Mouse (Mus musculus) CH12.LX (cell line): ENCODE measurements around the gene Astn2. TPM values are rescaled to one million over a fixed set of nuclear protein-coding genes. Genes with fewer than 3 reads are reported as not detected.

Experiments used
- DNase-seq: peaks from one replicate; pipeline ENCODE4 v3.0.0-alpha.2; 2013; ENCODE audit errors: extremely low read depth
- H3K27ac ChIP-seq: 2 replicates; pipeline ENCODE4 v1.5.1; 2012; ENCODE audit warnings: low read depth, mild to moderate bottlenecking, control low read depth, moderate library complexity; ENCODE audit not compliant: insufficient read depth
- H3K27me3 ChIP-seq: replicated peaks from 2 replicates; pipeline ENCODE3; 2012; ENCODE audit warnings: inconsistent platforms
- H3K36me3 ChIP-seq, 2 experiments: replicated peaks in 1 of 2; 2 replicates each; pipeline versions ENCODE3 to v1.6.1; 2012; ENCODE audit warnings: inconsistent platforms in 1 of 2, low read length in 1 of 2, mild to moderate bottlenecking in 1 of 2, mixed read lengths in 1 of 2, moderate library complexity in 1 of 2; ENCODE audit not compliant: control insufficient read depth in 1 of 2, insufficient read depth in 1 of 2
- H3K4me1 ChIP-seq, 2 experiments: 2 replicates each; pipeline ENCODE4 v1.6.1; 2012; ENCODE audit warnings: inconsistent platforms in 1 of 2, moderate library complexity in 1 of 2; ENCODE audit not compliant: insufficient read depth in 2 of 2, control insufficient read depth in 1 of 2
- H3K4me2 ChIP-seq: 2 replicates; pipeline ENCODE4 v1.6.1; 2012; ENCODE audit warnings: low read depth, mild to moderate bottlenecking, control low read depth; ENCODE audit not compliant: poor library complexity, insufficient read depth, severe bottlenecking
- H3K4me3 ChIP-seq, 3 experiments: fragments of 150-350 bp in 1 of 3; sonication (generic) in 1 of 3; replicated peaks in 1 of 3; 2 replicates each; pipeline versions ENCODE3 to v1.5.1; 2011 to 2012; ENCODE audit warnings: low read depth in 2 of 3, low read length in 2 of 3, mild to moderate bottlenecking in 2 of 3, moderate library complexity in 2 of 3, control low read depth in 1 of 3, improper control_type of control experiment in 1 of 3, inconsistent platforms in 1 of 3, mixed read lengths in 1 of 3; ENCODE audit not compliant: poor library complexity in 1 of 3
- H3K79me2 ChIP-seq: replicated peaks from 2 replicates; pipeline ENCODE4 v1.6.1; 2012; ENCODE audit warnings: mild to moderate bottlenecking, moderate library complexity; ENCODE audit not compliant: control insufficient read depth, poor library complexity, insufficient read depth, severe bottlenecking; ENCODE audit errors: extremely low read depth
- H3K9ac ChIP-seq: 2 replicates; pipeline ENCODE4 v1.6.1; 2012; ENCODE audit warnings: low read depth, mild to moderate bottlenecking, control low read depth, moderate library complexity; ENCODE audit not compliant: insufficient read depth
- H3K9me3 ChIP-seq: replicated peaks from 2 replicates; pipeline ENCODE3; 2012; ENCODE audit warnings: low read length, inconsistent platforms, mixed read lengths
- BHLHE40 ChIP-seq: IDR thresholded peaks from 2 replicates; pipeline ENCODE4 v1.6.1; 2011; ENCODE audit warnings: mild to moderate bottlenecking, low read depth, low read length, improper control_type of control experiment
- CHD1 ChIP-seq: IDR thresholded peaks from 2 replicates; pipeline ENCODE4 v1.6.1; 2012; ENCODE audit warnings: low read depth, low read length, improper control_type of control experiment, inconsistent platforms
- CTCF ChIP-seq, 2 experiments: IDR thresholded peaks in 1 of 2; conservative IDR thresholded peaks in 1 of 2; 2 replicates each; pipeline ENCODE4 v1.5.1; 2011 to 2012; ENCODE audit warnings: low read depth in 2 of 2, low read length in 2 of 2, improper control_type of control experiment in 1 of 2, inconsistent platforms in 1 of 2, mild to moderate bottlenecking in 1 of 2, moderate library complexity in 1 of 2
- ELF1 ChIP-seq: IDR thresholded peaks from 2 replicates; pipeline ENCODE4 v1.6.1; 2014; ENCODE audit warnings: low read depth, mild to moderate bottlenecking, inconsistent platforms, low read length, improper control_type of control experiment
- GABPA ChIP-seq: IDR thresholded peaks from 2 replicates; pipeline ENCODE4 v1.6.1; 2012; ENCODE audit warnings: low read depth, low read length, improper control_type of control experiment, inconsistent platforms; ENCODE audit not compliant: insufficient replicate concordance
- HCFC1 ChIP-seq: IDR thresholded peaks from 2 replicates; pipeline ENCODE4 v1.6.1; 2012; ENCODE audit warnings: low read depth, mild to moderate bottlenecking, inconsistent platforms, low read length, improper control_type of control experiment
- IRF4 ChIP-seq: IDR thresholded peaks from 2 replicates; pipeline ENCODE4 v1.6.1; 2014; ENCODE audit warnings: low read depth, mild to moderate bottlenecking, inconsistent platforms, low read length, improper control_type of control experiment
- JUN ChIP-seq: IDR thresholded peaks from 2 replicates; pipeline ENCODE4 v1.6.1; 2011; ENCODE audit warnings: low read depth, mild to moderate bottlenecking, low read length, improper control_type of control experiment, moderate library complexity; ENCODE audit not compliant: insufficient read depth
- KAT2A ChIP-seq: IDR thresholded peaks from 2 replicates; pipeline ENCODE4 v1.6.1; 2012; ENCODE audit warnings: low read length, improper control_type of control experiment, inconsistent platforms; ENCODE audit not compliant: insufficient replicate concordance
- MAZ ChIP-seq: IDR thresholded peaks from 2 replicates; pipeline ENCODE4 v1.6.1; 2012; ENCODE audit warnings: low read depth, mild to moderate bottlenecking, inconsistent platforms, low read length, improper control_type of control experiment, moderate library complexity
- MEF2A ChIP-seq: IDR thresholded peaks from 2 replicates; pipeline ENCODE4 v1.6.1; 2014; ENCODE audit warnings: low read depth, mild to moderate bottlenecking, inconsistent platforms, low read length, improper control_type of control experiment, borderline replicate concordance
- MXI1 ChIP-seq: IDR thresholded peaks from 2 replicates; pipeline ENCODE4 v1.6.1; 2011; ENCODE audit warnings: mild to moderate bottlenecking, low read depth, low read length, improper control_type of control experiment
- NRF1 ChIP-seq: IDR thresholded peaks from 2 replicates; pipeline ENCODE4 v1.6.1; 2014; ENCODE audit warnings: low read depth, mild to moderate bottlenecking, inconsistent platforms, low read length, improper control_type of control experiment, moderate library complexity
- POLR2A ChIP-seq: IDR thresholded peaks from 2 replicates; pipeline ENCODE4 v1.6.1; 2011; ENCODE audit warnings: low read depth, mild to moderate bottlenecking, improper control_type of control experiment, low read length
- TCF12 ChIP-seq: IDR thresholded peaks from 2 replicates; pipeline ENCODE4 v1.6.1; 2014; ENCODE audit warnings: low read depth, mild to moderate bottlenecking, inconsistent platforms, low read length, improper control_type of control experiment
- USF1 ChIP-seq: IDR thresholded peaks from 2 replicates; pipeline ENCODE4 v1.6.1; 2014; ENCODE audit warnings: low read depth, mild to moderate bottlenecking, inconsistent platforms, low read length, improper control_type of control experiment
- USF2 ChIP-seq: conservative IDR thresholded peaks from 2 replicates; pipeline ENCODE4 v1.6.1; 2011; ENCODE audit warnings: low read depth, low read length, improper control_type of control experiment
- ZC3H11A ChIP-seq: IDR thresholded peaks from 2 replicates; pipeline ENCODE4 v1.6.1; 2012; ENCODE audit warnings: low read depth, mild to moderate bottlenecking, inconsistent platforms, low read length, improper control_type of control experiment
- ZKSCAN1 ChIP-seq: IDR thresholded peaks from 2 replicates; pipeline ENCODE4 v1.6.1; 2012; ENCODE audit warnings: low read depth, inconsistent platforms, low read length, improper control_type of control experiment, borderline replicate concordance
- ZMIZ1 ChIP-seq: IDR thresholded peaks from 2 replicates; pipeline ENCODE4 v1.6.1; 2012; ENCODE audit warnings: low read depth, mild to moderate bottlenecking, inconsistent platforms, low read length, improper control_type of control experiment
- dilution Hi-C: fragments of 300-500 bp; cut with MboI; formaldehyde crosslinking; loops from 2 replicates; pipeline ENCODE4 v1.14.3; 2020; ENCODE audit warnings: low sequenced_read_pairs; ENCODE audit not compliant: extremely low pct_unique_long_range_greater_than_20kb, extremely low pct_ligation_motif_present
- in situ Hi-C: fragments of 300-500 bp; cut with MboI; formaldehyde crosslinking; loops from 3 replicates; pipeline ENCODE4 v1.14.3; 2019; ENCODE audit warnings: low sequenced_read_pairs, low pct_ligation_motif_present, low pct_unique_long_range_greater_than_20kb, mixed read lengths
- polyA plus RNA-seq: library from polyadenylated mRNA; unstranded; fragments of >175 nt; gene quantifications from 2 replicates; pipeline ENCODE4 v1.2.1, GENCODE M21; 2012; ENCODE audit warnings: low read depth; ENCODE audit not compliant: insufficient read length
- total RNA-seq, 2 experiments: library from RNA; depleted of rRNA; stranded (reverse); fragments of 300-350 nt in 1 of 2; fragments of >200 nt in 1 of 2; gene quantifications; 2 replicates each; pipeline ENCODE4 v1.2.3; 2012 to 2014

Gene Astn2
- total and polyA plus RNA-seq, 3 experiments = not detected

- Histone ChIP-seq H3K9me3 (peaks cover 32% of the 10 kb centered on the region), H3K4me1 (no peaks in the 10 kb centered on the region), H3K4me3 (no peak overlapping the region), H3K79me2 (no peaks in the 10 kb centered on the region), H3K4me2 (no peak overlapping the region), H3K36me3 (no peaks in the 10 kb centered on the region), H3K27me3 (no peaks in the 10 kb centered on the region), H3K27ac (no peak overlapping the region), H3K9ac (no peak overlapping the region)
- in situ Hi-C loops (no loop called here), dilution Hi-C loops (no loop called here)
- TF ChIP-seq JUN = no peak
- no peak for TF ChIP-seq NRF1
- no peak for TF ChIP-seq USF2
- TF ChIP-seq USF1 = no peak
- no peak for TF ChIP-seq ELF1
- TF ChIP-seq GABPA = no peak
- no peak for TF ChIP-seq CTCF (conservative IDR thresholded peaks at IDR 0.05 in 1 of 2, IDR thresholded peaks at IDR 0.05 in 1 of 2; ENCODE audit: low read depth in 2 of 2, low read length in 2 of 2)
- TF ChIP-seq ZKSCAN1 = no peak
- TF ChIP-seq CHD1 = no peak
- TF ChIP-seq MEF2A = no peak
- no peak for TF ChIP-seq POLR2A
- no peak for TF ChIP-seq ZMIZ1
- TF ChIP-seq IRF4 = no peak
- TF ChIP-seq TCF12 = no peak
- DNase-seq = no peak
Measured at GRCm38 (mm10) chr4:65773368-65774010, 630.9 kb downstream of the Astn2 start.

DNA sequence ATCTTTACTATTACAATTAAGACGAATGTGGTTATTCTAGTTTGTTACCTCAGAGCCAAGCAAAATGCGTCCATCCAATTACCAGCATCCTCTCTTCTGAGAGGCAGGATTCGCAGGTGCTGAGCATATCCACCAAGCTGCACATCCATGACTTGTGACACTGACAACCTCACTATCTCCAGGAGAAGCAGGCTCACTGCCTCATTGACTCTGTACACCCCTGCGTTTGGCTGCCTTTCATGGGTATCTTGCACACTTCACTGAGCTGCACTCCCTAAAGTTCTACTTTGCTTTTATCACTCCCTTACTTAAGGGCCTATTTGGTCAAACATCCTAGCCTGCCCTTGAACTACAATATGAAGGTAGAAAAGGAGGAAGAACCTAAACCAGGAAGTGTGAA, 633.5 kb downstream of the Astn2 start:
- Histone ChIP-seq H3K36me3 (no peaks in the 10 kb centered on the region), H3K4me1 (no peaks in the 10 kb centered on the region), H3K9ac (no peak overlapping the region), H3K9me3 (peaks cover 49% of the 10 kb centered on the region), H3K27ac (no peak overlapping the region), H3K79me2 (no peaks in the 10 kb centered on the region), H3K4me3 (no peak overlapping the region), H3K27me3 (no peaks in the 10 kb centered on the region), H3K4me2 (no peak overlapping the region)
- DNase-seq = no peak
- in situ Hi-C loops = no loop called here
- dilution Hi-C loops = no loop called here
- no peak for TF ChIP-seq NRF1
- no peak for TF ChIP-seq MXI1
- TF ChIP-seq BHLHE40 = no peak
- no peak for TF ChIP-seq CTCF (conservative IDR thresholded peaks at IDR 0.05 in 1 of 2, IDR thresholded peaks at IDR 0.05 in 1 of 2; ENCODE audit: low read depth in 2 of 2, low read length in 2 of 2)
- no peak for TF ChIP-seq HCFC1
- TF ChIP-seq USF1 = no peak
- no peak for TF ChIP-seq GABPA
- no peak for TF ChIP-seq ZC3H11A
- no peak for TF ChIP-seq POLR2A
- no peak for TF ChIP-seq MAZ
- TF ChIP-seq TCF12 = no peak
- no peak for TF ChIP-seq KAT2A
- TF ChIP-seq MEF2A = no peak
